Comparison of ENCODE assay signal across 19 mouse cellular contexts in the genomic region with DNA sequence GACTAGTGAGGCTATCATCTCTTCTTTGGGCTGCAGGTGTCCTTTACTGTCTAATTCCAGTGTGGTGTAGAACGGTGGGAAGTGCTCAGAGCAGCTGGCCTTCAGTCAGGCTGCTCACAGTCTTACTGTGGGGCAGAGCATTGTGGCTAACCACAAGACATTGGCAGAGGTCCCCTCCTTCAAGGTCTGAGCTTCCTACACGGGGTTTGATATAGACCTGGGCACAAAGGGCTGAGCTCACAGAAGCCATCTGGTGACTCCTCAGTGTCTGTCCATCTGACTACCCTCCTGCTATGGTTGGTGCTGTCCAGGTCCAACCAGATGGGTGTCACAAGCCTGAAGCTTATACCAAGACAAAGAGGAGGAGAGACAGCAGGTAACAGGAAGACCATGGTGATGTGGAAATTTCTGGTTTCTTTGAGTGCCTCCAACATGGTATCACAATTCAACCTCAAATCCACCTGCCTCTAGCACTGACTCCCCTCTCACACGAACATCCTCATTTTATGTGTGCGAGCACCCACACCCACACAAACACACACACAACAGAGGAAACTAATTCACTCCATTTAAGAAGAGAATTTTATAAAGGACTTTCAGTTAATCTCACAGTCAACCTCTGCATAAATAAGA.
DNase-seq lines count a peak whose midpoint lies in the region; ATAC-seq and TF ChIP-seq lines count a peak whose summit lies in the region.
"Had no signal": no experiment of that assay in that cellular context is flagged by ENCODE, and none has a peak within 500 bp of the region (broad histone marks: within the 10 kb centered on the region; RNA-seq: fewer than 3 reads in every experiment).

No protein-coding gene starts in this region.

- H3K9ac ChIP-seq in midbrain, postnatal 0 days (replicated peaks; ENCODE audit: low read length, poor library complexity, severe bottlenecking), result no peak overlapping the region
- no peak overlapping the region for H3K9ac ChIP-seq in intestine, embryonic 16.5 days (ENCODE audit: low read depth, low read length)
- H3K9ac ChIP-seq: embryonic facial prominence, embryonic 15.5 days; forebrain, embryonic 12.5 days; hindbrain, embryonic 15.5 days; lung, embryonic 15.5 days had no signal

- DNase-seq in 3T3-L1 (ENCODE audit: low read depth, low spot score), result peak; percentile 8
- peak; percentile 21 for DNase-seq in CD4-positive helper T cell, adult 2 months (ENCODE audit: low read depth, low spot score)
- peak; percentile 28 to 47 for DNase-seq in cerebellum, postnatal 36 days
- peak; percentile 47 for DNase-seq in naive thymus-derived CD4-positive, alpha-beta T cell, adult 2 months (ENCODE audit: low read depth)
- DNase-seq in right cerebral cortex, adult 2 months (ENCODE audit: low spot score in 2 of 2), result no peak
- DNase-seq in midbrain, postnatal 0 days (ENCODE audit: low spot score), result no peak
- DNase-seq in kidney, postnatal 36 days, result no peak
- DNase-seq: adrenal gland, adult 2 months; heart, adult 18-20 months; kidney, adult 8-10 months; left cerebral cortex, postnatal 4 days; right cerebral cortex, postnatal 14 days had no signal

- TF ChIP-seq CTCF in midbrain, postnatal 0 days (IDR thresholded peaks at IDR 0.05), result no peak

- H3K36me3 ChIP-seq in midbrain, postnatal 0 days (ENCODE audit: insufficient read depth, low read length), result no peaks in the 10 kb centered on the region
- no peaks in the 10 kb centered on the region for H3K36me3 ChIP-seq in intestine, embryonic 16.5 days (ENCODE audit: control insufficient read depth, insufficient read depth, low read length)
- H3K36me3 ChIP-seq: embryonic facial prominence, embryonic 15.5 days; forebrain, embryonic 12.5 days; hindbrain, embryonic 15.5 days; lung, embryonic 15.5 days had no signal

- WGBS in midbrain, postnatal 0 days, result 84% methylated on average over 4 of the region's 4 CpGs
- 74% methylated on average over 4 of the region's 4 CpGs for WGBS in intestine, embryonic 16.5 days

- no peaks in the 10 kb centered on the region; the same call in 1 of the 2 replicates for H3K27me3 ChIP-seq in midbrain, postnatal 0 days (ENCODE audit: insufficient read depth, low read length)
- H3K27me3 ChIP-seq in intestine, embryonic 16.5 days (replicated peaks; ENCODE audit: control insufficient read depth, insufficient read depth, low read length), result no peaks in the 10 kb centered on the region
- H3K27me3 ChIP-seq: hindbrain, embryonic 15.5 days had no signal

- no peak overlapping the region for H3K4me3 ChIP-seq in midbrain, postnatal 0 days (ENCODE audit: low read depth, low read length)
- no peak overlapping the region for H3K4me3 ChIP-seq in intestine, embryonic 16.5 days (ENCODE audit: low read length)
- H3K4me3 ChIP-seq: embryonic facial prominence, embryonic 15.5 days; forebrain, embryonic 12.5 days; hindbrain, embryonic 15.5 days; lung, embryonic 15.5 days; megakaryocyte, embryonic 14.5 days had no signal

- peaks cover 6% of the 10 kb centered on the region for H3K4me1 ChIP-seq in midbrain, postnatal 0 days (ENCODE audit: insufficient read depth, low read length)
- H3K4me1 ChIP-seq in intestine, embryonic 16.5 days (ENCODE audit: control insufficient read depth, insufficient read depth, low read length), result no peaks in the 10 kb centered on the region
- H3K4me1 ChIP-seq: megakaryocyte, embryonic 14.5 days had no signal

- H3K4me2 ChIP-seq in midbrain, postnatal 0 days (ENCODE audit: low read depth, low read length, poor library complexity, severe bottlenecking), result no peak overlapping the region
- no peak overlapping the region for H3K4me2 ChIP-seq in intestine, embryonic 16.5 days (ENCODE audit: low read depth, low read length)
- H3K4me2 ChIP-seq: embryonic facial prominence, embryonic 15.5 days; forebrain, embryonic 12.5 days; hindbrain, embryonic 15.5 days; liver, embryonic 11.5 days; lung, embryonic 15.5 days had no signal

- ATAC-seq in midbrain, postnatal 0 days (ENCODE audit: low FRiP score), result no peak
- ATAC-seq in intestine, embryonic 16.5 days, result no peak

- no peaks in the 10 kb centered on the region for H3K9me3 ChIP-seq in midbrain, postnatal 0 days (ENCODE audit: low read length)
- H3K9me3 ChIP-seq in intestine, embryonic 16.5 days (ENCODE audit: control insufficient read depth, low read length), result no peaks in the 10 kb centered on the region
- H3K9me3 ChIP-seq: embryonic facial prominence, embryonic 15.5 days; forebrain, embryonic 12.5 days; hindbrain, embryonic 15.5 days; lung, embryonic 15.5 days had no signal

- H3K27ac ChIP-seq in midbrain, postnatal 0 days (ENCODE audit: low read depth, low read length), result no peak overlapping the region
- no peak overlapping the region for H3K27ac ChIP-seq in intestine, embryonic 16.5 days (ENCODE audit: low read length)
- H3K27ac ChIP-seq: embryonic facial prominence, embryonic 15.5 days; forebrain, embryonic 12.5 days; hindbrain, embryonic 15.5 days; lung, embryonic 15.5 days had no signal

Comparison
In these comparisons a context has a peak if more than half of its experiments do, and no peak if none do; other contexts are left out.
1. DNase-seq: peak in 3T3-L1 (single experiment), CD4-positive helper T cell, adult 2 months (single experiment), cerebellum, postnatal 36 days (2 of 2) and naive thymus-derived CD4-positive, alpha-beta T cell, adult 2 months (single experiment); none in right cerebral cortex, adult 2 months (0 of 2), midbrain, postnatal 0 days (single experiment) and kidney, postnatal 36 days (0 of 2).